Mouse (Mus musculus) cerebellum, adult 9-10 months (tissue): ENCODE results near the gene Rbms3.

ENCODE experiments used
- DNase-seq: peaks from one replicate; pipeline ENCODE4 v3.0.0; 2022

Rbms3 gene

DNA sequence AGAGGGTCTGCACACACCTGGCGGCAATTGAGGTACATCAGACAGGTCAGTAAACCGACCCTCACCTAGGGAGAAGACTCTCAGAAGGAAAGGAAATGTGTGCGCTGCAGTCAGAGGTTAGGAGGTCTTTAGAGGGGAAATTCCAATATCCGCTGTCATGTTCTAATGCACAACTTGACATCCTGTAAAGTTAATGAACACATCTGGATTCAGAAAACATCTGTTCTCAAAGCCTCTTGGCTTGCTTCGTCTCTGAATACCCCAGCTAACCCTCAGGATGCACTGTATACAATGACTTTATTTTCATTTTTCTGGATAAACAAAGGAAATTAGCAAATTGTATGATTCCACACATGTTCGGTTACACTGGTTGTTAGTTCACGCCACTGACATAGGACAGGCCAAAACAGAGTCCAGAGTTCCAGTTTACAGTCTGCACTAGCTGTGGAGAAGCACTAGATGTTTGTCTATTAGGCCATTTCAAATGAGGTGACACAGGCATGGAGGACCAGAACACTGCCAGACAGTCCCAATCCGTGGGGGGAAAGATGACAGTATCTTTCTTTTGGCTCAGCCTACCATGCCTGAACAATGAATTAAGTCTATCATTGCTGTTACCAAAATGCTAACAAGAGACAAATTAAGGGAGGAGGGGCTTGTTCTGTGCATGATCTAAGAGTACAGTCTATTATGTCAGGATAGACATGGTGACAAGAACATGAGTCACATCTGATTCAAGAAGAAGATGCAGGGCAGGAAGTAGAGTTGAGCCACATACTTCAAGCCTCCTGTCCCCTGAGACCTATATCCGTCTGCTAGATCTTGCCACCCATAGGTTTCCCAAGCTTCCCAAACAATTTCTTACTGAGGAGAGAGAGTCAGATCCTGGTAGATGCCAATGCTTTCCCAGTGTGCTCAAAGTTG is 538.2 kb downstream of the Rbms3 start:
- no peak for DNase-seq

DNA sequence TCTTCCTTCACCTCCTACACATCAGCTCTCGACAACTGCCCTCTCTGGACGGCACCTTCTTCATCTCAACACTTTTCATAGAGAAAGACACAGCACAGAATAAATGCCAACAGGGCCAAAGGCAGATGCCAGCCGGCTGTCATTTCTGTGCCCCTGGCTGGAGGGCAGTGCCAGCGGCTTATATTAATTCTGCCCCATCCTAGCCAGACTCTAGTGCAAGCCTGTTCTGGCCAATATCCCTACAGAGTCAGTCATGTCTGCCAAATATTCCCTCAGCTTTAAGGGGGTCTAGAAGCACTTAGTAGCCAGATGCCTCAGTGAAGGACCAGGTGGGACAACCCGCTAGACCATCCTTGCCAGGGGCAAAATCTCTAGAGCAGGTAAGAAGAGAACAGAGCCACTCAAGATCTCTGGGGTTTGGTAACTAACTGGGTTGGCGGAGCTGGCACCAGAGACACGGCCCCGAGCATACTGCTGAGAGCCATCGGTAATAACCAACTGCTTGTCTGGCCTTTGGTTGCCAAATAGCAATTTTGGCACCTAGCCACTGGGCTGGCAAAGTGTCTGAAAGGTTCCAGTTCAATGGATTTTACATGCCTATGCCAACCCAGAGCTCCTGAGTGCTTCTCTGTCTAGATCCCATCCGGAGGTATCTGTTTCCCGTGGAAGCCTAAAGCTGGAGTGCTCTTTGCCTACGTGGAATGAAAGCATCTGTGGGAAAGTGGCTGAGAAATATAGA is 540.1 kb downstream of the Rbms3 start:
- DNase-seq = peak; percentile 92

DNA sequence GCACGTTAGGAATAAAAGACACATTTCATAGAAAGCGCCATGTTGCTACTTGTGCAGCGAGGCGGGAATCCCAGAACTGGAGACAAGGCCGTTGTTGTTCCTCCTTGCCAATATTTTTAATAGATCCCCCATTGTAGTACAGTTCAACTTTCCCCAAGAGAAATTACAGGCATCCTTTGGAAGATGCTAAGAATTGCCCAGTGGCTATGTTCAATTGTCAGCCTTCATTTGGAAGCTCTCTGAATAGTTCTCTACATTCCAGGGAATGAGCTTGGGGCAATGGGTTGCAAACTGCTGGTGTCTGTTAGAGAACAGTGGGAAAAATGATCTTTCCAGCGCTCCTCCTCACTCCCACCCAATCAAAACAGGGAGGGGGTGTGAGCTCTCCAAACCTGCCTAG is 541.4 kb downstream of the Rbms3 start:
- no peak for DNase-seq

DNA sequence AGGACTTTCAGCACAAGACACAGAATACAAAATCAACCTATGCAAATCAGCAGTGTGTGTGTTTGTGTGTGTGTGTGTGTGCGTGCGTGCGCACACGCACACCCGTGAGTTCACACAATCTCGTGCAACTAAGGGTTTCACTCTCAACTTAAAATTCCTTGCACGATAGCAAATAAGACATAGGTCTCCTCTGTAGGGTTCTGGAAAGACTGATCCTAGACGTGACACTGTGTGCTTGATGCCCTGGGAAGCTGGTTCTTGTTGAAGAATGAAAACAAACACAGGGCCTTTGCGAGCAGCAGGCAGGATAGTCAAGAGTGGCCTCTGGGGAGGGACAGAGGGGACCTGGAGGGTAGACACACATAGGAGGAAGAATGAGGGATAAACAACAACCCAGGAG is 544.0 kb downstream of the Rbms3 start:
- DNase-seq = no peak

DNA sequence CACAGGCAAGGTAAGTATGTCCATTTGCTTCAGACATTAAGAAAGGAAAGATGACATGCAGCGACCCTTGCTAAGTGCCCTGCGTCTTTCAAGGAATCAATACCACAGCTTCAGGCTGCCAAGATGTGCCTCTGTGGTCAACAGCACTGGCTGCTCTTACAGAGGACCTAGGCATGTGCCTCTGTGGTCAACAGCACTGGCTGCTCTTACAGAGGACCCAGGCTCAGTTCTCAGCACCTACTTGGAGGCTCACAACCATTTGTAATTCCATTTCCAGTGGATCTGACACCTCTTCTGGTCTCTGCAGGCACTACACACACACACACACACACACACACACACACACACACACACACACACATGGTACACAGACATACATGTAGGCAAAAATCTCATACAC is 545.2 kb downstream of the Rbms3 start:
- DNase-seq = no peak

DNA sequence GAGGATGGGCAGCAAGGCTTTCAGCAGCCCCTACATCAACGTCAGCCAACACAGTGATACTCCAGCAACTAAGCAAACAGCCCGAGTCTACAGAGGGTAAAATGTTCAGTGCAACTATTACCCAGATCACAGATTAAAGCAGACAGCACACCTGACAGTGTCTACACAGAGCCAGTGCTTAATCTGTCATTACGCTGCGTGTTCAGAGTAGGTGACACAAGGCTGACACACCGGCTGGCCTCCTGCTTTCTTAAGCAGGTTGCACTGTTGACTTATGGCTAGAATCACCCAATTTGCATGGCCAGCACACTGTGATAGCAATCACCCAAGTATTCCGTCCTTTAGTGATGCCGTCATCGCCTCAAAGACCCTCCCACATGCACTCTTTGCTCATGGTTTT is 550.2 kb downstream of the Rbms3 start:
- no peak for DNase-seq

DNA sequence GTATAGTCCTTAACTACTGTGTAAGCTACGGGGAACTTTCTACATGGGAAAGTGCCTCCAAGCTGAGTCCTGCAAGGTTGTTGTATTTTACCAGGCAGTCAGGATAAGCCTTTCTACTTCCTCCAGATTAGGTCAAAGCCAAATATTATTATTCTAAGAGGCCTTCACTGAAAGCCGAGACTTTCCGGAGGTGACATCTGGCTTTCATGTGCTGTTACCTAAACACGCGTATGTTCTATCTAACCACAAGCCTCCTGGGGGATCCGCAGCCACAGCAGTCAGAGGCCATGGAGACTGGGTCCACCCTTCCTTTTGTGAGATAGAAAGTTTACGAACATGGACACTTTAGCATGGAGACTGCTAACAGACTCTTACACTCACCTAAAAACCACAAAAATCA is 552.2 kb downstream of the Rbms3 start:
- DNase-seq = no peak

DNA sequence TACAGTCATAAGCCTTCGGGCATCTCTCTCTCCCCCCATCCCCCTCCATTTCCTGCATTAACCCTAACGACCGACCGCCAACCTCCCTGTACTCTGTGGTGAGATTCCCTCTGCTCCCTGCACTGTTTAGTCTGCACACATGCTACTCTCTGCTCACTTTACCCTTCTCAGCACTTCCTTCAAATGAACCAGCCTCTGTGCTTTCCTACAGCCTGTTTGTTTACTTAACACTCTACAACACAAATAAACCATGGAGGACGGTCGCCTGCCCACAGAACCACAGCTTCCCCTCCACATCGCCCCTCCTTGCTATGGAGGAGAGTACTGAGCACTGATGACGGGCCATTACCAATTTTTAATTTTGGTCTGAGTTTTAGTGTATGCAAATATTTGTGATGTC is 552.9 kb downstream of the Rbms3 start:
- DNase-seq = no peak

DNA sequence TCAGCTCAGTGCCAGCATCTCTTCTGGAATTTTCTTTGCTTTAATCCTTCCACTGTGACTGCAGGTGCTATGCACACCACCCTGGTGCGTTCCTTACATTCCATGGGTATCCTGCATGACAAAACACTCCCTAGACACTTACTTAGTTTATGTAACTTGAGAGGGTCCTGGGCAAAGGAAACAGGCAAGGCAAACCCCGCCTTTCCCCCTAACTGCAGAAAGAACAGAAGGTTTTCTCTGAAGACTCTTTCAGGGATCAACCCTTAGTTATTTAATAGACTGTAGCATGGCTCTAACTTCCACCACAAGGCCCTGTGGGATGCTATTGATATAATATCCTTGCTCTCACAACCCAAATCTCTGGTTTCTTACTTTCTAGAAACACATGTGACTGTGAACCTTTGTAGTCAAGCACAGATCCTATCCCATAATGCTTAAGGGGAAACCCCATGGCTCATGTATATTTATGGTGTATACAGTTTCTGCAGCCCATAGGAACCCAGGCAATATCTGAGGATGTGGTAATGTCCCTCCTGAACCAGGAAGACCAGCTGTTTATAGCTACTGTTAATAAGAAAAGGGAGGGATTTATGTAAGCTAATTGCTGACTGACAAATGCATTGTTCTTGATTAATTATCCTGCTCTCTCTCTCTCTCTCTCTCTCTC is 557.1 kb downstream of the Rbms3 start:
- DNase-seq = no peak

DNA sequence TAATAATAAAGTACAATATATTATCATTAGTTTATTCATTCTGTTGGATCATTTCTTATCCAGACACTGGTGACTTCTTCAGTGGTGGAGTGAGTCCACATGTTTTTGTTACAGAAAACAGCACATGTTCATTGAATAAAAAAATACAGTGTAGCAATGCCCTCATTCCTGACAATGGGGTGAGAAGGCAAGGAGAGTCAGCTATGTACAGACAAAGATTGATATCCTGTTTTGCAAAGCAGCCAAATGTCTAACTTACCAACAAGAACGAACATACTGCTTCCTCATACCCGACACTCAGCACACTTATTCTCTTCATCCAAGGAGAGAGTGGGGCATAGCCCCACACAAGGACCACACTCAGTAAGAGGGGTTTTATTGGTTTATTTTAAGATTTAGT is 559.1 kb downstream of the Rbms3 start:
- DNase-seq = no peak

DNA sequence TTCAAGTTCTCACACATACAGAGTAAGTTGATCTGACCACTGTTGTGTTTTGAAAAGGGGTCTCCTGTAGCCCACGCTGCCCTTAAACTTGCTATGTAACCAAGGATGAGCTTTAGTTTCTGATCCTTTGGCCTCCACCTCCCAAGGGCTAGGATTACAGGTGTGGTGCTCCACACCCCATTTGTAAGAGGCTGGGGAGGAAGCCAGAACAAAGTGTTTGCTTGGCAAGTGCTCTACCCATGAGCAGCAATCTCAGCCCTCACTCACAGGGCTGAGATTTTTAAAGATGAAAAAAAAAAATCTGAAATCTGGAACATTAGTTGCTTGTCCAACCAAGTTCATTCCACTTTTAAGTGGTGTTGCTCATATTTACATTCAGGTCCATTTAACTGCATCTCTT is 560.5 kb downstream of the Rbms3 start:
- DNase-seq = no peak

DNA sequence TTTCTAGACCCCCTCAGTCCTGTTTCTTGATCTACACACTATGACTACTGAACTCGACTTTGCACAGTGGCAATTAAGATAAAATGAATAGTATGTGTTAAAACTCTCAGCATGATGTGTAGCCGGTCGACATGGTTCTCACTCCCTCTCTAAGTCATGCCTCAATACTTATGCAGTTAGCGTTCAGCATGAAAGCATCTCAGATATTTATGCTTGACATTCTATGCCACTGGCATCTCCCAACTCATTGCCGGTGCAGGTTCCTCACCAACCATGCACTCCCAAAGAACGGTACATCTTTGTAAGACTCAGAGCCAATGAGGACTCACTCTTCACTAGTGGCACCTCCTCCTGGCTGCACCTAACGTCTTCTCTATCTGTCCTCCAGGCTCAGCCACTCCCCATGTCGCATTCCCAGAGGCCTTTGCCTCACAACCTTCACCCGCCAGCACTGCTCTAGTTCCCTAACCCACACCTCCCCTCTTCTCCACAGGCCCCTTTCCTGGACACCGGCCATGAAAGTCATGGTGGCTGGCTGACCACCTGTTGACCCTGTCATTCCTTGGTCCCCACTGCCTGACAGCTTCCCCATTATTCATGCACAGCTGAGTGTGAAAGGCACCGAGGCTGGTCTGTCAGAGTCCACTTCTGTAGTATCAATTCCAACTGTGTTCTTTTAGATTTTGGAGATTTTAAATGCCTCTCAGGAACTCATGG is 561.9 kb downstream of the Rbms3 start:
- DNase-seq = no peak

DNA sequence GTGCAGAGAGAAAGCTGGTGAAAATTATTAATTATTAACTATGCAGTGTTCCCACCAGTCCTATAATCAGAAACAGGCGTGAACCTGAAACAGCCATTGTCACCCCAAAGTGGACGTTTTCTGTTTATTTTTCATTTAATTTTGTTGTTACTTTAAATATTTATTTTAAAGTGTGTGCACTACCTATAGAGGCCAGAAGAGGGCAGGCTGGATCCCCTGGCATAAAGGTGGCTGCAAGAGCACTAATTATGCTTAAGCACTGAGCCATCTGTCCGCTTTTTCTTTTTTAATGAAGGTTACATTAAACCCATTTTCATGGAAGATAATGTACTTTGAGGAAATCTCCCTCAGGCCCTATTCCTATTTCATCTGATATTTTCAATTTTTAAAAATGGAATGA is 563.2 kb downstream of the Rbms3 start:
- no peak for DNase-seq

DNA sequence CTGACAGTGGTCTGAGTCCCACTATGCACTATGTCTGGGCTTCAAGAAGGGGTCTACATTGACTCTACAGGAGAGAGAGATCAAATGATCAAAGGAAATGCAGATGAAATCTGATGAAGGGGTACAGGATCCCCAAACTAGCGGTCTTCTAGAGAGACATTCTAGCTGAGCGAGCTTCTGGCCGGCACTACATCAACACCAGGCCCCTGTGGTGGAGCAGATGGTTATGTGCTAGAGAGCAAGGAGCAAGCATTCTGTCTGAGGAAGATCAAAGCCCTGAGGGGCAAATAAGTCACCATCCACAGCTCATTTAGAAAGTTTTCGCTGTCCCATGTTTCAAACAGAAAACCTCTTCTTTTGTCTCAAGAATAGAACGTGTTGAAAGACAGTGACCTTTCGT is 564.1 kb downstream of the Rbms3 start:
- no peak for DNase-seq

DNA sequence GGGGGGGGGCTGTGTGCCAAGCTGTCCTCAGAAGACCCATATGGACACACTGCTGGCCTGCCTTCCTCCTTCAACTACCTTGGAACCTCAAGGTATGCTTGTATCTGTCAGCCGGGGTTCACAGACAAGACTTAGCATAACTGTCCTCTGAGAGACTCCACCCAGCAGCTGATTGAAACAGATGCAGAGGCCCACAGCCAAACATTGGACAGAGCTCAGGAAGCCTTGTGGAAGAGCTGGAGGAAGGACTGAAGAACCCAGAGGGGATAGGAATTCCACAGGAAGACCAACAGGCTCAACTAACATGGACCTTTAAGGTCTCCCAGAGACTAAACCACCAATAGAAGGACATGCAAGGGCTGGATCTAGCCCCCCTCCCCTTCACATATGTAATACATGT is 570.1 kb downstream of the Rbms3 start:
- no peak for DNase-seq

DNA sequence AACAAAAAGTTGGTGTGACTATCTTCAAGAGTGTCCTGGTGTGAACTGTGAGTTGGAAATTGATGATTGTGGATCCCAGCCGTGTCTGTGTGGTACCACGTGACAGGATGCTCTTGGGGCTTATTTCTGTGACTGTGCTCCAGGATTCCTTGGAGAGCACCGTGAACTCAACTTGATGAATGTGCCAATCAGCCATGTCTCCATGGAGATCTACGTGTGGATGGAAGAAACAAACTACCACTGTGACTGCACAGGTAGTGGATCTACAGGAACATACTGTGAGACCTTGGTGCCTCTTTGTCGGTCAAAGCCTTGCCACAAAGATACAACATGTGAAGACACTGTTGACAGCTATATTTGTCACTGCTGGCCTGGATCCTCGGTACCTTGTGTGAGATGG is 570.6 kb downstream of the Rbms3 start:
- DNase-seq = no peak

DNA sequence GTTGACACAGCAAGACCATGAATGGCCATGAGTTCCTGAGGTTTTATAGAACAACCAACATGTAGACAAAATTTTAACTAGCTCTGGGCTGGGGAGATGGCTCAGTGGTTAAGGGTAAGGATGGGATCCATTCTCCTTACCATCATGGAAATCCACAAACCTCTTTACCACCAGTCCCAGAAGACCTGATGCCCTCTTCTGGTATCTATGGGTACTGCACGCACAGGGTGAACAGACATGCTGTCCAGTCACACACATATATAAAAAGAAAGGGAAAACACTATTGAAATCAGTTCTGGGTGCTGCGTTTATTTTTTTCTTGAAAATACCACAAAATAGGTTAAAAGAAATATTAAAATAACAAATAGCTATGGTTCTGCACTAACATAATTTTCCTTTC is 577.8 kb downstream of the Rbms3 start:
- DNase-seq = no peak

DNA sequence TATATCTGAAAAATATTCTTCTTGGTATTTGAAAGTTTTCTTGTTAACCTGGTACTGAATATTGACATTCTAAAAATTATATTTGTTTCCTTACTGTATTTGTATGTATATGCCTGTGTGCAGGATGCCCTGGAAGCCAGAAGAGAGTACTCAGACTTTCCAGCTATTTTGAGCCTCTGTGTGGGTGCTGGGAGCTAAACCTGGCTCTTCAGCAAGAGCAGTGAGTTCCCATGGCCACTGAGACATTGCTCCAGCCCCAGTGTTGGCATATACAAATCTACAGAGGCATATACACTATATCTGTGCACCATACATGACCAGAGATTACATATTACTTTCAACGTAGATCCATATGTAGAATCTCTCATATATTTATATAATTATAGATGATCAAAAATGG is 581.1 kb downstream of the Rbms3 start:
- DNase-seq = no peak

DNA sequence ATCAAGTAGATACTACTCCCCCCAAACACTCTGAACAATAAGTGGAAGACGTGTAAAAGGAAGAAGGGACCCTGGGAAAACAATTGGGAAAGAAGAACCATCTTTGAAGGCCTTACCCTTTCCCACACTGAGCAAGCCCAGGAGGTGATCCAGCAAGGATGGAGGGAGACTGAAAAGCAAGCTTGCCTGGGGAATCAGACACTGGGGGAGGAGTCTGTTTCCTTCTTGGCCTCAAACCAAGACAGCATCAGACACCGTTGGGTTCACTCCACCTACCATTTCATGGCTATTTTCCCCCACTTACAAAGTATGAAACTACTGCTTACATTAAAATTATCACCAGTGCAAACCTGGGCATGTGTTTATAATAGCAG is 587.7 kb downstream of the Rbms3 start:
- DNase-seq = no peak

DNA sequence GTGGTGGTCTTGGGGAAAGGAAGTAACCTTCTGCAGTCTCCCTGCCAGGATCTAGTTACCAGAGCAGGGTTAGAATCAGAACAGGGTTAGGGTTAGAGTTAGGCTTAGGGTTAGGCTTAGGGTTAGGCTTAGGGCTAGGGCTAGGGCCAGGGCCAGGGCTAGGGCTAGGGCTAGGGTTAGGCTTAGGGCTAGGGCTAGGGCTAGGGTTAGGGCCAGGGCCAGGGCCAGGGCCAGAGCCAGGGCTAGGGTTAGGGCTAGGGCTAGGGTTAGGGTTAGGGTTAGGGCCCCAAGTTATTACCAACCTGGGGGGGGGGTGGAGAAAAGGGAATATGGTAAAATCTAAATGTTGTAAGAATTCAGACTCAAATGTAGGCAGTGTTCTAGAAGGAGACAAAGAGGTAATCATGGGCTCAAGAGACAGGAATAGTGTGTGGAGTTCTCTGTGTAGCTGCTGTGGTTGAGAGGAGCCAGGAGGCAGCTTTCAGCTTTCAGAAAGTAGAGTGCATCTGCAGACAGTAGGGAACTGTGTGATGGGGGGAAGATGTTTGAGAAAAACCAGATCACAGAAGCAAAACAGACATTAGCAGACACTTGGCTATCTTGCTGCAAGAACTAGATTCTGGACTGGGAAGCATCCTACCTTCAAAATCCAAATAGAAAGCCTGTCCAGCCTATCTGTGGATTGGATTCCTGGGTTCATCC is 588.3 kb downstream of the Rbms3 start:
- no peak for DNase-seq

DNA sequence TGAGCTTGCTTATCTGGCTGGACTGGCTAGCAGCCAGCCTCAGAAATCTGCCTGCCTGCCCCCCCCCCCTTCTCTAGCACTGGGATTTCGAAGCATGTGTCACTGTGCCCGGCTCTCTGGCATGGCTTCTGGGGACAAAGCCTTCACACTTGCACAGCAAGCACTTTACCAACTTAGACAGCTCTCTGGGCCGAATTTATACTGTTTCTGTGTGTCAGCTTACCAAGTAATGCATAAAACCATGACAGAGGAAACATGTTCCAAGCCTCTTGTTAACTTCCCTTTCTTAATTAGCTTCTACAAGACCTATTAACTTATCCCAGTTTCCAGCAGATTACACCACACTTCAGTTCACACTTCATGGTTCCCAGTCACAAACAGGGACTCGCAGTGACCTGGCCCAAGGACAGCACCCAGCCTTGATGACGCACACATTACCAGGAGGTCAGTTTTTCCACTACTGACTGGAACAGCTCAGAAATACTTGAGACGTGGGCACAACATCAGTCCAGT is 589.7 kb downstream of the Rbms3 start:
- no peak for DNase-seq

DNA sequence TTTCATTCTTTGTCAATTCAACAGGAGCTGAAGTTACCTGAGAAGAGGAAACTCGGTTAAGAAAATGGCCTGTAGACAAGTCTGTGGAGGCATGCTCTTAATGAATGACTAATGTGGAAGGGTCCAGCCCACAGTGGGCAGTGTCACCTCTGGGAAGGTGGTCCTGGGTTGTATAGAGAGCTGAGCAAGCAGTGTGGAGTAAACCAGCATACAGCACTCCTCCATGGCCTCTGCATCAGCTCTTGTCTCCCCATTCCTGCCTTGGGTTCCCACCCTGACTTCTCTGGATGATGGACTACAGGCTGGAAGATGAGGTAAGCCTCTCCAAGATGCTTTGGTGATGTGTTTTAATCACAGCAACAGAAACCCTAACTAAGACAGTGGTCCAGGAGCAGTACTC is 597.0 kb downstream of the Rbms3 start:
- DNase-seq = no peak
